Mouse (Mus musculus) skeletal muscle tissue, postnatal 0 days (tissue): ENCODE measurements around the gene Gm21677. TPM values are rescaled to one million over a fixed set of nuclear protein-coding genes. Genes with fewer than 3 reads are reported as not detected.

Experiments
- polyA plus RNA-seq: library from polyadenylated mRNA; unstranded; fragments of >200 nt; fragmentation: Nextera tagmentation; extraction: Ambion mirVana; gene quantifications from 2 replicates; pipeline ENCODE4 v1.2.1, GENCODE M21; 2015

Gm21677 gene
- not detected in 2 replicates for polyA plus RNA-seq

GRCm38 (mm10) chrY:3306349-3306748 lies at the start of gene Gm21677:
Gene Gm21677 (minus strand): TSS chrY:3306449.

DNA sequence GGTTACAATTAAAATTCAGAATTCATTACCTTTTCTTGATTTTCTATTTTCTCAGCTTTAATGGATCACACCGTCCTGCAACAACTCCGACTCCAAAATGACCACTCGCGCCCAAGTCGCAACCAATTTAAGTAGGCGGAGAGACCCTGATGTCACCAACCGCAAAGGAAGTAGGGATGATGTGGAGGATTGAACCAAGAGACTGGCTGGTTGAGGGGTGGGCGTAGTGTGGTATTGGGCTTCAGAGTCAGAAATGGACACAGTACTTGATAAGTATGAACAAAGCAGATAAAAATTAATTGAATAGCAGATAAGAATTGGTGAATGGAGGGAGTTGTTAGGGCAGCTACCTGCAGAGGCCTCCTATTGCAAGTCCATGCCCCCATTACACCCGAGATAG lies 39.0 kb upstream of the Gm21677 start, which contains the start of gene Gm21693:
Gm21693 (minus strand) TSS at position 101 of the 400 bp plus-strand sequence.

Other genes with a start within 250 kb of the Gm21677 start
- not detected in 2 replicates for gene Gm21693, start 38.9 kb upstream of the Gm21677 start, polyA plus RNA-seq
- not detected in 2 replicates for gene Gm21704, start 103.7 kb upstream of the Gm21677 start, polyA plus RNA-seq
- not detected in 2 replicates for gene Gm21708, start 103.7 kb upstream of the Gm21677 start, polyA plus RNA-seq